In the genomic region with DNA sequence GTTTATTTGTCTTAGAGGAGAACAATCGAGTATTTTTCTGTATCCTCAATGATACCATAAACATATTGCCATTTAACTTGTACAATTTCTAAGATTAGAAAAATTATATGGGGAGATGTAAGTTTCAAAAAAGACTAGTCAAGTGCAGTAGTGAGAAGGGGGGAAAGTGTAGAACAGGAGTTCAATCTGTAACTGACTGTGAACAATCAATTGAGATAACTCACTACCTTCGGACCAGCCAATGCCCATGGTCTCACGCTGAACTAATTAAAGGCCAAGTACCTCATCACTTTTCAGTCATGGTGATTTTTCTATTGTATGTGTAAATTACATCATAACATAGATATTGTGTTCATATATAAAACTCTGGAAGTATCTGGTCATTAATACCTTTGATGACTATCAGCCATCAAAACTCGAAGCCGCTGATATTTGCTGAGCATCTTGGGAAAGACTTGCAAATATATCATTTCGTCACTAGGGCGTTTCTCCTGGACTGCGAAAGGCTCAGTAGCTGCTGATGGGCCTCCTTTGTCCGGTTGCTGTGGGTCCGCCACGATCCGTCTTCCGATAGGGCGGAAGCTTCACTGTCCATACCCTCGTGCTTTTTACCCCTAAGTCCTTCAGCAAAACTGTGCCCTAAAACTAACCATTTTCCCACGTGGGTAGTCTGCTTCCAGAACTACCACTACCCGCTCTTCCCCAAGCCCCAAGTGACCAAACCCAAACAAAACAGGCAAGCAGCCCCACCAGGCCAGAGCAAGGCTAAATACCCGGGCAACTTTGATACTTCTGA, we compare ENCODE assay signal across 8 mouse cellular contexts. TPM values are rescaled to one million over a fixed set of nuclear protein-coding genes. Genes with fewer than 3 reads are reported as not detected.
DNase-seq lines count a peak whose midpoint lies in the region; ATAC-seq and TF ChIP-seq lines count a peak whose summit lies in the region.

No protein-coding gene starts in this region.

- H3K27ac ChIP-seq in hindbrain, embryonic 11.5 days (ENCODE audit: low read depth, low read length): peak overlapping the region; percentile 95
- peak overlapping the region; percentile 96 for H3K27ac ChIP-seq in lung, postnatal 0 days (ENCODE audit: low read length)

- peak overlapping the region; percentile 47 for H3K4me2 ChIP-seq in hindbrain, embryonic 11.5 days (replicated peaks; ENCODE audit: low read depth, low read length)
- H3K4me2 ChIP-seq in lung, postnatal 0 days (replicated peaks; ENCODE audit: low read depth, low read length): peak overlapping the region; percentile 55

- peak overlapping the region; percentile 70 for H3K9ac ChIP-seq in hindbrain, embryonic 11.5 days (ENCODE audit: low read depth, low read length)
- peak overlapping the region; percentile 64 for H3K9ac ChIP-seq in lung, postnatal 0 days (replicated peaks; ENCODE audit: low read depth)

- TF ChIP-seq CTCF in lung, postnatal 0 days (IDR thresholded peaks at IDR 0.05): peak; percentile 33

- peak; percentile 96 for ATAC-seq in hindbrain, embryonic 11.5 days (ENCODE audit: low FRiP score)
- peak; percentile 96 for ATAC-seq in lung, postnatal 0 days

- peak overlapping the region; percentile 37 for H3K4me3 ChIP-seq in hindbrain, embryonic 11.5 days (ENCODE audit: low read depth, low read length)
- peak overlapping the region; percentile 47 for H3K4me3 ChIP-seq in lung, postnatal 0 days (ENCODE audit: low read depth, low read length)

- 2% methylated on average over 18 of the region's 18 CpGs for WGBS in hindbrain, embryonic 11.5 days
- WGBS in lung, postnatal 0 days: 1% methylated on average over 18 of the region's 18 CpGs

- no peaks in the 10 kb centered on the region for H3K9me3 ChIP-seq in hindbrain, embryonic 11.5 days (ENCODE audit: control insufficient read depth, low read length)
- H3K9me3 ChIP-seq in lung, postnatal 0 days (ENCODE audit: low read length): no peaks in the 10 kb centered on the region

- DNase-seq in MN1 (ENCODE audit: low spot score): peak; percentile 89
- DNase-seq in cerebellum, adult 9-11 months: peak; percentile 91
- DNase-seq in frontal cortex, adult 2 months (ENCODE audit: extremely low spot score in 1 of 2, low spot score in 1 of 2): peak; percentile 75 to 89
- peak; percentile 83 for DNase-seq in hindbrain, embryonic 11.5 days (ENCODE audit: low spot score)
- DNase-seq in layer of hippocampus, postnatal 10 days (ENCODE audit: low spot score in 2 of 2): peak; percentile 77 to 82
- peak; percentile 95 for DNase-seq in lung, postnatal 0 days (ENCODE audit: low spot score)
- peak; percentile 60 for DNase-seq in ovary, postnatal 10 days (ENCODE audit: low spot score)
- peak; percentile 76 for DNase-seq in thymus, postnatal 0 days (ENCODE audit: low spot score)

- peak; percentile 54 for TF ChIP-seq EP300 in lung, postnatal 0 days (IDR thresholded peaks at IDR 0.05)

- no peaks in the 10 kb centered on the region for H3K36me3 ChIP-seq in hindbrain, embryonic 11.5 days (ENCODE audit: control insufficient read depth, insufficient read depth, low read length)
- H3K36me3 ChIP-seq in lung, postnatal 0 days (ENCODE audit: insufficient read depth, low read length): no peaks in the 10 kb centered on the region

- H3K27me3 ChIP-seq in hindbrain, embryonic 11.5 days (ENCODE audit: control insufficient read depth, insufficient read depth, low read length): no peaks in the 10 kb centered on the region
- no peaks in the 10 kb centered on the region for H3K27me3 ChIP-seq in lung, postnatal 0 days (replicated peaks; ENCODE audit: insufficient read depth, low read length)

- no peaks in the 10 kb centered on the region for H3K4me1 ChIP-seq in hindbrain, embryonic 11.5 days (replicated peaks; ENCODE audit: control insufficient read depth, insufficient read depth, low read length)
- H3K4me1 ChIP-seq in lung, postnatal 0 days (ENCODE audit: insufficient read depth, low read depth, low read length): 0 out of 2 replicates have a peak, but pooled peaks cover 4% of the 10 kb centered on the region

RNA-seq across cellular contexts. Expression of a gene that starts 25.1 kb away (rescaled TPM):
- 35.4 and 36.8 TPM in 2 replicates for polyA plus RNA-seq in frontal cortex, adult 2 months (2012; rRNA removed)
- polyA plus RNA-seq in hindbrain, embryonic 11.5 days (2014; fragmentation: Nextera tagmentation; extraction: Ambion mirVana): 282 and 285 TPM in 2 replicates
- 10 to 100 TPM; 44.8 to 47.8 TPM for total RNA-seq in layer of hippocampus, postnatal 10 days (2021)
- polyA plus RNA-seq in lung, postnatal 0 days (2015; fragmentation: Nextera tagmentation; extraction: Ambion mirVana): 98.0 and 123 TPM in 2 replicates
- 92.3 and 121 TPM in 2 replicates for polyA plus RNA-seq in thymus, postnatal 0 days (2015; fragmentation: Nextera tagmentation; extraction: Ambion mirVana)

RNA-seq across cellular contexts. Expression of a gene that starts 42.5 kb away (rescaled TPM):
- 2.4 TPM in 2 replicates for polyA plus RNA-seq in frontal cortex, adult 2 months (2012; rRNA removed)
- 6.6 and 6.9 TPM in 2 replicates for polyA plus RNA-seq in hindbrain, embryonic 11.5 days (2014; fragmentation: Nextera tagmentation; extraction: Ambion mirVana)
- 1 to 10 TPM; 7.0 to 7.2 TPM for total RNA-seq in layer of hippocampus, postnatal 10 days (2021)
- 0.98 and 1.0 TPM in 2 replicates for polyA plus RNA-seq in lung, postnatal 0 days (2015; fragmentation: Nextera tagmentation; extraction: Ambion mirVana)
- polyA plus RNA-seq in thymus, postnatal 0 days (2015; fragmentation: Nextera tagmentation; extraction: Ambion mirVana): 1.6 and 2.6 TPM in 2 replicates

RNA-seq across cellular contexts. Expression of a gene that starts 47.3 kb away (rescaled TPM):
- polyA plus RNA-seq in frontal cortex, adult 2 months (2012; rRNA removed): 14.3 and 15.4 TPM in 2 replicates
- 9.1 and 13.8 TPM in 2 replicates for polyA plus RNA-seq in hindbrain, embryonic 11.5 days (2014; fragmentation: Nextera tagmentation; extraction: Ambion mirVana)
- total RNA-seq in layer of hippocampus, postnatal 10 days (2021): 10 to 100 TPM; 20.2 to 21.3 TPM
- 4.7 and 5.2 TPM in 2 replicates for polyA plus RNA-seq in lung, postnatal 0 days (2015; fragmentation: Nextera tagmentation; extraction: Ambion mirVana)
- 8.6 and 11.1 TPM in 2 replicates for polyA plus RNA-seq in thymus, postnatal 0 days (2015; fragmentation: Nextera tagmentation; extraction: Ambion mirVana)

Comparison
In these comparisons a context has a peak if more than half of its experiments do, and no peak if none do; other contexts are left out.
1. Peak in every context shown above with its lines: DNase-seq, ATAC-seq, H3K4me3 ChIP-seq and H3K27ac ChIP-seq.